Mouse (Mus musculus): ENCODE measurements around the gene Cfap54. TPM values are rescaled to one million over a fixed set of nuclear protein-coding genes. Genes with fewer than 3 reads are reported as not detected.

The Cfap54 gene
- polyA plus RNA-seq, 1 experiment = 0.32 TPM

GRCm38 (mm10) chr10:93103676-93104075 lies 22.3 kb upstream of the Cfap54 start:
- Histone ChIP-seq H3K36me3 (replicated peaks; ENCODE audit: low read length) (peaks cover 3% of the 10 kb centered on the region), H3K9me3 (no peaks in the 10 kb centered on the region), H3K4me1 (no peaks in the 10 kb centered on the region), H3K4me3 (replicated peaks) (no peak overlapping the region), H3K27me3 (replicated peaks) (no peaks in the 10 kb centered on the region)
- TF ChIP-seq FLI1 (IDR thresholded peaks at IDR 0.05; ENCODE audit: low read length) = no peak
- TF ChIP-seq GATA1 (IDR thresholded peaks at IDR 0.05; ENCODE audit: borderline replicate concordance, low read length) = no peak

GRCm38 (mm10) chr10:93102321-93102720 lies 20.9 kb upstream of the Cfap54 start:
- Histone ChIP-seq H3K4me1 (peaks cover 4% of the 10 kb centered on the region; the same call in 1 of the 2 replicates), H3K9me3 (peaks cover 2% of the 10 kb centered on the region; the same call in 1 of the 2 replicates), H3K4me3 (replicated peaks) (no peak overlapping the region), H3K36me3 (replicated peaks; ENCODE audit: low read length) (peaks cover 2% of the 10 kb centered on the region), H3K27me3 (replicated peaks) (no peaks in the 10 kb centered on the region)
- TF ChIP-seq FLI1 (IDR thresholded peaks at IDR 0.05; ENCODE audit: low read length) = no peak
- TF ChIP-seq GATA1 (IDR thresholded peaks at IDR 0.05; ENCODE audit: borderline replicate concordance, low read length) = no peak

GRCm38 (mm10) chr10:93098211-93098805 lies 16.9 kb upstream of the Cfap54 start:
- Histone ChIP-seq H3K36me3 (replicated peaks; ENCODE audit: low read length) (peaks cover 10% of the 10 kb centered on the region), H3K27me3 (replicated peaks) (no peaks in the 10 kb centered on the region), H3K4me3 (replicated peaks) (no peak overlapping the region), H3K4me1 (peaks cover 23% of the 10 kb centered on the region), H3K9me3 (peaks cover 3% of the 10 kb centered on the region; the same call in 1 of the 2 replicates)
- no peak for TF ChIP-seq GATA1 (IDR thresholded peaks at IDR 0.05; ENCODE audit: borderline replicate concordance, low read length)
- TF ChIP-seq FLI1 (IDR thresholded peaks at IDR 0.05; ENCODE audit: low read length) = no peak

GRCm38 (mm10) chr10:93097439-93097838 lies 16.0 kb upstream of the Cfap54 start:
- H3K9me3 ChIP-seq = peaks cover 3% of the 10 kb centered on the region; the same call in 1 of the 2 replicates
- peaks cover 23% of the 10 kb centered on the region for H3K4me1 ChIP-seq
- H3K4me3 ChIP-seq (replicated peaks) = no peak overlapping the region
- peaks cover 10% of the 10 kb centered on the region for H3K36me3 ChIP-seq (replicated peaks; ENCODE audit: low read length)
- H3K27me3 ChIP-seq (replicated peaks) = no peaks in the 10 kb centered on the region
- TF ChIP-seq GATA1 (IDR thresholded peaks at IDR 0.05; ENCODE audit: borderline replicate concordance, low read length) (no peak), FLI1 (IDR thresholded peaks at IDR 0.05; ENCODE audit: low read length) (no peak)

- Histone ChIP-seq H3K4me3 (replicated peaks) (no peak overlapping the region), H3K4me1 (peaks cover 23% of the 10 kb centered on the region), H3K9me3 (peaks cover 3% of the 10 kb centered on the region; the same call in 1 of the 2 replicates), H3K36me3 (replicated peaks; ENCODE audit: low read length) (peaks cover 10% of the 10 kb centered on the region), H3K27me3 (replicated peaks) (no peaks in the 10 kb centered on the region)
- TF ChIP-seq GATA1 (IDR thresholded peaks at IDR 0.05; ENCODE audit: borderline replicate concordance, low read length) = no peak
- no peak for TF ChIP-seq FLI1 (IDR thresholded peaks at IDR 0.05; ENCODE audit: low read length)
These were observed 14.4 kb upstream of the Cfap54 start for GRCm38 (mm10) chr10:93095827-93096226.

GRCm38 (mm10) chr10:93094957-93095580 lies 13.7 kb upstream of the Cfap54 start:
- TF ChIP-seq GATA1 (IDR thresholded peaks at IDR 0.05; ENCODE audit: borderline replicate concordance, low read length) (no peak), FLI1 (IDR thresholded peaks at IDR 0.05; ENCODE audit: low read length) (no peak)
- peaks cover 3% of the 10 kb centered on the region; the same call in 1 of the 2 replicates for H3K9me3 ChIP-seq
- peaks cover 27% of the 10 kb centered on the region for H3K4me1 ChIP-seq

GRCm38 (mm10) chr10:93091928-93092327 lies 10.5 kb upstream of the Cfap54 start:
- H3K27me3 ChIP-seq (replicated peaks) = no peaks in the 10 kb centered on the region
- peaks cover 5% of the 10 kb centered on the region for H3K36me3 ChIP-seq (replicated peaks; ENCODE audit: low read length)
- TF ChIP-seq GATA1 (IDR thresholded peaks at IDR 0.05; ENCODE audit: borderline replicate concordance, low read length) (no peak), FLI1 (IDR thresholded peaks at IDR 0.05; ENCODE audit: low read length) (no peak)
- H3K4me1 ChIP-seq = peaks cover 24% of the 10 kb centered on the region
- no peaks in the 10 kb centered on the region for H3K9me3 ChIP-seq
- no peak overlapping the region for H3K4me3 ChIP-seq (replicated peaks)

More at GRCm38 (mm10) chr10:93094957-93095580, 13.7 kb upstream of the Cfap54 start:
- Histone ChIP-seq H3K4me3 (replicated peaks) (no peak overlapping the region), H3K36me3 (replicated peaks; ENCODE audit: low read length) (peaks cover 10% of the 10 kb centered on the region), H3K27me3 (replicated peaks) (no peaks in the 10 kb centered on the region)

GRCm38 (mm10) chr10:93090241-93090640 lies 8.8 kb upstream of the Cfap54 start:
- Histone ChIP-seq H3K4me1 (peaks cover 12% of the 10 kb centered on the region), H3K4me3 (replicated peaks) (no peak overlapping the region), H3K27me3 (replicated peaks) (no peaks in the 10 kb centered on the region), H3K36me3 (replicated peaks; ENCODE audit: low read length) (peaks cover 5% of the 10 kb centered on the region), H3K9me3 (no peaks in the 10 kb centered on the region)
- TF ChIP-seq FLI1 (IDR thresholded peaks at IDR 0.05; ENCODE audit: low read length) = no peak
- no peak for TF ChIP-seq GATA1 (IDR thresholded peaks at IDR 0.05; ENCODE audit: borderline replicate concordance, low read length)

- no peak for TF ChIP-seq GATA1 (IDR thresholded peaks at IDR 0.05; ENCODE audit: borderline replicate concordance, low read length)
- no peak for TF ChIP-seq FLI1 (IDR thresholded peaks at IDR 0.05; ENCODE audit: low read length)
- Histone ChIP-seq H3K36me3 (replicated peaks; ENCODE audit: low read length) (peaks cover under 1% of the 10 kb centered on the region), H3K4me1 (peaks cover 10% of the 10 kb centered on the region), H3K27me3 (replicated peaks) (no peaks in the 10 kb centered on the region), H3K4me3 (replicated peaks) (no peak overlapping the region), H3K9me3 (no peaks in the 10 kb centered on the region)
These were observed 7.1 kb upstream of the Cfap54 start for GRCm38 (mm10) chr10:93088396-93089048.

- H3K9me3 ChIP-seq = no peaks in the 10 kb centered on the region
- H3K4me3 ChIP-seq (replicated peaks) = no peak overlapping the region
- no peaks in the 10 kb centered on the region for H3K27me3 ChIP-seq (replicated peaks)
- no peaks in the 10 kb centered on the region for H3K36me3 ChIP-seq (replicated peaks; ENCODE audit: low read length)
- peaks cover 20% of the 10 kb centered on the region for H3K4me1 ChIP-seq
- TF ChIP-seq GATA1 (IDR thresholded peaks at IDR 0.05; ENCODE audit: borderline replicate concordance, low read length) = no peak
- no peak for TF ChIP-seq FLI1 (IDR thresholded peaks at IDR 0.05; ENCODE audit: low read length)
These were observed 6.1 kb upstream of the Cfap54 start for GRCm38 (mm10) chr10:93087504-93087903.

Data from megakaryocyte, embryonic 14.5 days (primary cell).